Mouse (Mus musculus) hindbrain, postnatal 0 days (tissue): ENCODE measurements around the gene Ccdc163. TPM values are rescaled to one million over a fixed set of nuclear protein-coding genes. Genes with fewer than 3 reads are reported as not detected.
"Not testable (repeated sequence)": the region's sequence is repeated elsewhere in the genome, so short reads cannot be mapped to it uniquely, and the experiment has no call there.

Source experiments
- ATAC-seq: fragments of 200-750 bp; cut with Nextera tagmentation; 2 replicates; pipeline ENCODE4 v1.8.0; 2017; ENCODE audit warnings: mild to moderate bottlenecking, moderate TSS enrichment, moderate library complexity
- DNase-seq: peaks from one replicate; pipeline ENCODE4 v3.0.0-alpha.2; 2015; ENCODE audit warnings: low spot score
- H3K27ac ChIP-seq: fragments of 300-500 bp; sonication (generic); 2 replicates; pipeline ENCODE4 v1.5.1; 2014; ENCODE audit warnings: mild to moderate bottlenecking
- H3K27me3 ChIP-seq: fragments of 300-500 bp; sonication (generic); 2 replicates; pipeline ENCODE4 v1.6.1; 2014; ENCODE audit warnings: low read length, mixed read lengths; ENCODE audit not compliant: insufficient read depth
- H3K36me3 ChIP-seq: fragments of 300-500 bp; sonication (generic); 2 replicates; pipeline ENCODE4 v1.6.1; 2014; ENCODE audit warnings: low read length, mixed read lengths; ENCODE audit not compliant: insufficient read depth
- H3K4me1 ChIP-seq: fragments of 300-500 bp; sonication (generic); 2 replicates; pipeline ENCODE4 v1.6.1; 2014; ENCODE audit warnings: antibody characterized with exemption, low read length, mixed read lengths; ENCODE audit not compliant: insufficient read depth
- H3K4me2 ChIP-seq: fragments of 300-500 bp; sonication (generic); 2 replicates; pipeline ENCODE4 v1.6.1; 2014; ENCODE audit warnings: low read depth, mild to moderate bottlenecking, low read length, moderate library complexity, mixed read lengths
- H3K4me3 ChIP-seq: fragments of 300-500 bp; sonication (generic); 2 replicates; pipeline ENCODE4 v1.5.1; 2014; ENCODE audit warnings: low read length
- H3K9ac ChIP-seq: fragments of 300-500 bp; sonication (generic); replicated peaks from 2 replicates; pipeline ENCODE4 v1.6.1; 2014; ENCODE audit warnings: mild to moderate bottlenecking, low read length, moderate library complexity, mixed read lengths
- H3K9me3 ChIP-seq: fragments of 300-500 bp; sonication (generic); 2 replicates; pipeline ENCODE4 v1.6.1; 2016; ENCODE audit warnings: low read length, mixed read lengths
- CTCF ChIP-seq: IDR thresholded peaks from 2 replicates; pipeline ENCODE4 v1.5.1; 2016; ENCODE audit warnings: antibody characterized with exemption, control low read depth, low read depth
- WGBS: fragments of 180-500 bp; shearing (Covaris S2); extraction: QIAGEN DNeasy Blood & Tissue Kit; methylation state at CpG from one replicate; pipeline ENCODE4 v1.1.7; 2014; 5-methylcytosine and 5-hydroxymethylcytosine counted together
- polyA plus RNA-seq: library from polyadenylated mRNA; unstranded; fragments of >200 nt; fragmentation: Nextera tagmentation; extraction: Ambion mirVana; gene quantifications from 2 replicates; pipeline ENCODE4 v1.2.1, GENCODE M21; 2015
- total RNA-seq: library from RNA; depleted of rRNA; stranded (reverse); fragments of >200 nt; gene quantifications from 2 replicates; pipeline ENCODE4 v1.2.3, GENCODE M21; 2014; rRNA removed

The Ccdc163 gene
- total RNA-seq (11.5 and 26.7 TPM in 2 replicates), polyA plus RNA-seq (9.4 and 10.0 TPM in 2 replicates)

DNA sequence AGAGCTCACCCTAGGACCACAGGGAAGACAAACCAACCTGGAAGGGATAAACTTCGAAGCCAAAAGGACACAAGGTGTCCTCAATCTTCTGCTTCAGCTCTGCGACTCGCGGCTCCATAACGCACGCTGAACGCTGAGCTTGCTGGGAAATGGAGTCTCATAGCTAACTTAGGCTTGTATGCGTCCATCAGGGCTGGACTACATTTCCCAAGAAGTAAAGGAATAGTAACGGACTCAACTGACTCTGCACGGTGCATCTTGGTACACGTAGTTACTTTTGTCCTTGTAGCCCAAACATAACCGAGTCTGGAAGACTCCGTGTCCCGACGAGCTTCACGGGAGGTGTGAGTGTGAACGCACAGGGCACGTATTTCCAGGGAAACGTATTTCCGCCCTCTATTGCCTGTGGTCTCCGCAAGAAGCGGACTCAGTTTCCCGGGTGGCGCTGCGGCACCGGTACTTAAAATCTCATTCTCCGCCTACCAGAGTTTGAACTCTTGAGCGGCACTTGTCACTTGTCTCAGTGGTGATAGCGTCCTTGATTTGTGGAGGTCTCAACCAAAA, at the start of gene Ccdc163, which contains the start of gene Mmachc:
TSS of gene Ccdc163 (plus strand) at position 309 of the 564 bp plus-strand sequence.
TSS of gene Mmachc (minus strand) at position 206 of the 564 bp plus-strand sequence.
- peak within 1 kb of the TSS; percentile 54 for H3K9ac ChIP-seq
- under 1% methylated on average over 29 of the region's 29 CpGs for WGBS

DNA sequence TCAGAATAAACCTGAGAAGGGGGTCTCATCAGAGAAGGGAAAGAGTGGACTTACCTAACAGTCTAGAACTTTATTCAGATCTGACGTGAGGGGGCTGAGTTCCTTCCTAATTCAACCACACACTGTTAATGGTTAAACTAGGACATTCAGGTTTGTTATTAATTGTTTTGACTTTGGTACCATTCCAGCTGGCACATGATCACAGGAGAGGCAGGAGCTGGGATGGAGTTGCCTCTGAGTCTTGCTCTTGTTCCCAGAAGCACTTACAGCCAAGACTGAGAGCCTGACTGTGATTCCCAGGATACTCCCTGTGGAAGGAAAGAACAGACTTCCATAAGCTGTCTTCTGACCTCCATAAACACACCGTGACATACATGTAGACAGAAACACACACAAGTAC, 48.8 kb upstream of the Ccdc163 start:
- Histone ChIP-seq H3K9ac (no peak overlapping the region), H3K36me3 (no peaks in the 10 kb centered on the region), H3K4me2 (no peak overlapping the region), H3K9me3 (no peaks in the 10 kb centered on the region), H3K27ac (no peak overlapping the region), H3K4me1 (no peaks in the 10 kb centered on the region), H3K27me3 (no peaks in the 10 kb centered on the region), H3K4me3 (no peak overlapping the region)
- no peak for ATAC-seq
- no peak for TF ChIP-seq CTCF
- WGBS: 45% methylated on average over 2 of the region's 2 CpGs
- DNase-seq: peak; percentile 35

More for the DNA sequence above, at the start of gene Ccdc163, which contains the start of gene Mmachc:
- Histone ChIP-seq H3K27me3 (no peaks in the 10 kb centered on the region), H3K9me3 (no peaks in the 10 kb centered on the region), H3K36me3 (no peaks in the 10 kb centered on the region), H3K4me2 (peak within 1 kb of the TSS; percentile 81), H3K4me3 (peak within 1 kb of the TSS; percentile 45), H3K27ac (peak within 1 kb of the TSS; percentile 70), H3K4me1 (no peaks in the 10 kb centered on the region)
- DNase-seq (peak; percentile 98), ATAC-seq (peak; percentile 99)
- peak; percentile 55 for TF ChIP-seq CTCF

DNA sequence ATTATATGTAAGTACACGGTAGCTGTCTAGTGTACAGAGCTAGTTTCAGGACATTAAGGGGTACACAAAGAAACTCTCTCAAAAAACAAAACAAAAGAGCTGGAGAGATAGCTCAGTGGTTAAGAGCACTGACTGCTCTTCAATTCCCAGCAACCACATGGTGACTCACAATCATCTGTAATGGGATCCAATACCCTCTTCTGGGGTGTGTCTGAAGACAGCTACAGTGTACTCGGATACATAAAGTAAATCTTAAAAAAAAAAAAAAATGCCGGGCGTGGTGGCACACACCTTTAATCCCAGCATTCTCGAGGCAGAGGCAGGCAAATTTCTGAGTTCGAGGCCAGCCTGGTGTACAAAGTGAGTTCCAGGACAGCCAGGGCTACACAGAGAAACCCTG, 48.4 kb upstream of the Ccdc163 start:
- not testable (repeated sequence) for H3K9me3 ChIP-seq, H3K4me2 ChIP-seq, H3K27me3 ChIP-seq, H3K9ac ChIP-seq, H3K27ac ChIP-seq, DNase-seq, H3K36me3 ChIP-seq, ATAC-seq, H3K4me3 ChIP-seq, H3K4me1 ChIP-seq
- WGBS: 85% methylated on average over 6 of the region's 6 CpGs

DNA sequence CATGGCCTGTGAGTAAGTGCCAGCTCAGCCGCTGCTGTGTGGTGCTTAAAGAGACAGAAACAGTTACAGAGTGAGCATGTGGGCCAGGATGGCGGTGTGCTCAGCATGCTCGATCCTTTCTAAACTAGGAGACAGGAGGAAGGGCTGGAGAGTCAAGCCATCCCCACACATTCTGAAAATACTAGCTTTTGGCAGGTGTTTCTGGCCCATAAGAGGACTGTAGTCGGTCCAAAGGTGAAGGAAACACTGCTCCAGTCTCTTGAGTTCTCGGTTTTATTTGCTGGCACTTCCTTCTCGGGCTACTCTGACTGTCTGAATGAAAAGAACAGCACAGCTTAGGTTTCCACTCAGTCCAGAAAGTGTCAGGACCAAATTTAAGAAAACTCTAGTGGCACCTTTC, 47.5 kb upstream of the Ccdc163 start:
- Histone ChIP-seq H3K4me3 (no peak overlapping the region), H3K4me1 (no peaks in the 10 kb centered on the region), H3K36me3 (no peaks in the 10 kb centered on the region), H3K4me2 (no peak overlapping the region), H3K9ac (no peak overlapping the region), H3K27me3 (no peaks in the 10 kb centered on the region), H3K27ac (no peak overlapping the region), H3K9me3 (no peaks in the 10 kb centered on the region)
- ATAC-seq (no peak), DNase-seq (no peak)
- 70% methylated on average over 6 of the region's 6 CpGs for WGBS
- TF ChIP-seq CTCF: no peak

DNA sequence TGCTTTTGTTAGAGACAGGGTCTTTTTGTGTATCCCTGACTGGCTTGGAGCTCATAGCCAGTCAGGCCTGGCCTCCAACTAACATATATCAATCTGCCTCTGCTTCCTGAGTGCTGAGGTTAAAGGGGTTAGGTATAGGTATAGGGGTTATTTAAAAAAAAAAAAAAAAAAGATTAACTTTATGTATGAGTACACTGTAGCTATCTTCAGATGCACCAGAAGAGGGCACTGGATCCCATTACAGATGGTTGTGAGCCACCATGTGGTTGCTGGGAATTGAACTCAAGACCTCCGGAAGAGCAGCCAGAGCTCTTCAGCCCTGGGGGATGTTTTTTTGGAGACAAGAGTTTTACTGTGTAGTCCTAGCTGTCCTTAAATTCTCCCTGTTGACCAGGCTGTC, 46.3 kb upstream of the Ccdc163 start:
- Histone ChIP-seq H3K27me3 (no peaks in the 10 kb centered on the region), H3K4me1 (no peaks in the 10 kb centered on the region), H3K4me3 (no peak overlapping the region), H3K36me3 (no peaks in the 10 kb centered on the region), H3K27ac (no peak overlapping the region), H3K9me3 (no peaks in the 10 kb centered on the region), H3K9ac (no peak overlapping the region), H3K4me2 (no peak overlapping the region)
- TF ChIP-seq CTCF: no peak
- ATAC-seq: no peak
- 100% methylated on average over 1 of the region's 1 CpGs for WGBS
- no peak for DNase-seq

DNA sequence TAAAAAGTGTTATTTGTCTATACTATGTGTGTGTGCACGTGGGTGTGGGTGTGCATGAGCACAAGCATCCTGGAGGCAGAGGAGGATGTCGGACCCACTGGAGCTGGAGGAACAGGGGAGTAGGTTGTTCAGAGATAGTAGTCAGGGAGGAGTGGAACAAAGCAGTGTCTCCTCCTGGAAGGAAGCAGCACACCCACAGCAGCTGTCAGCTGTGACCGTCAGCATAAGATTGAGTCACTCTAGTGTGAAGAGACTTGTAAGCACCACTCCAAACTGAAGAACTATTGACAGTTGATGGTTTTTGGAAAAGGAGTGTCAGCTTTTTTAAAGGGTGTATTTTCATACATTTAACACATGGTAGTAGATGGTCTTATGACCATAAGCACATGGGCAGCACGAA, 41.7 kb upstream of the Ccdc163 start:
- no peaks in the 10 kb centered on the region for H3K27me3 ChIP-seq
- H3K9ac ChIP-seq: no peak overlapping the region
- no peak overlapping the region for H3K4me3 ChIP-seq
- ATAC-seq: no peak
- no peaks in the 10 kb centered on the region for H3K36me3 ChIP-seq
- no peak overlapping the region for H3K4me2 ChIP-seq
- H3K4me1 ChIP-seq: no peaks in the 10 kb centered on the region
- 61% methylated on average over 4 of the region's 4 CpGs for WGBS
- no peak for DNase-seq
- H3K9me3 ChIP-seq: no peaks in the 10 kb centered on the region
- H3K27ac ChIP-seq: no peak overlapping the region
- TF ChIP-seq CTCF: no peak

DNA sequence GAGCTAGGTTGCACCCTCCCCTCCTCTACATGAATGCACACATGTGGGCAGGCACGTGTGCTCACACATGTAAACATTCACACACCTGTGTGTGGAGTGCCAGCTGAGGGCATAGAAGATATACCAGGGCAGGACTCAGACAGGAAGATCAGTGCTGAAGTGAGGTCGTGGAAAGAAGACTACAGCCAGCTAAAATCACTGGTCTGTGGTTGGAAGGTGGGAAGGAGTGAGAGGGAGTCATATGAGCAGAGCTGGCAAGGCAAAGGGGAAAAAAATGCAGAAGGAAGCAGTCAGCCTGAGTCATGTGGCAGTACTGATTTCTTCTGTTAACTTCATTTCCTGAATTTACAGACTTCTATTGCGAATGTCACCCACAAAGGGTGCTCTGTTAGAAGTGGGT, 40.2 kb upstream of the Ccdc163 start:
- H3K4me2 ChIP-seq: no peak overlapping the region
- 61% methylated on average over 3 of the region's 3 CpGs for WGBS
- TF ChIP-seq CTCF: no peak
- DNase-seq (no peak), ATAC-seq (no peak)
- no peaks in the 10 kb centered on the region for H3K4me1 ChIP-seq
- H3K9me3 ChIP-seq: no peaks in the 10 kb centered on the region
- no peaks in the 10 kb centered on the region for H3K27me3 ChIP-seq
- H3K9ac ChIP-seq: no peak overlapping the region
- H3K36me3 ChIP-seq: no peaks in the 10 kb centered on the region
- H3K27ac ChIP-seq: no peak overlapping the region
- H3K4me3 ChIP-seq: no peak overlapping the region
